Mouse (Mus musculus) ZHBTc4 (cell line): Measurements from ENCODE around the gene Smyd3.
"Not testable (repeated sequence)": the region's sequence is repeated elsewhere in the genome, so short reads cannot be mapped to it uniquely, and the experiment has no call there.

ENCODE experiments used
- DNase-seq: peaks from one replicate; pipeline ENCODE4 v3.0.0-alpha.2; 2011; ENCODE audit warnings: low read depth, low spot score

The Smyd3 gene

GRCm38 (mm10) chr1:179374987-179375386 lies 142.9 kb downstream of the Smyd3 start:
- DNase-seq: no peak

- DNase-seq: no peak
Measured at GRCm38 (mm10) chr1:179373911-179374310, 143.9 kb downstream of the Smyd3 start.

GRCm38 (mm10) chr1:179371191-179371590 lies 146.7 kb downstream of the Smyd3 start:
- DNase-seq: no peak

- DNase-seq: peak; percentile 75
Measured at GRCm38 (mm10) chr1:179368426-179369010, 149.3 kb downstream of the Smyd3 start.

- DNase-seq: no peak
Measured at GRCm38 (mm10) chr1:179361481-179362466, 156.1 kb downstream of the Smyd3 start.

GRCm38 (mm10) chr1:179357111-179357510 lies 160.7 kb downstream of the Smyd3 start:
- DNase-seq: no peak

- no peak for DNase-seq
Measured at GRCm38 (mm10) chr1:179354250-179354649, 163.6 kb downstream of the Smyd3 start.

- no peak for DNase-seq
Measured at GRCm38 (mm10) chr1:179345318-179345925, 172.4 kb downstream of the Smyd3 start.

GRCm38 (mm10) chr1:179343426-179343825 lies 174.4 kb downstream of the Smyd3 start:
- DNase-seq: no peak

- DNase-seq: no peak
Measured at GRCm38 (mm10) chr1:179341589-179341988, 176.3 kb downstream of the Smyd3 start.

- DNase-seq: no peak
Measured at GRCm38 (mm10) chr1:179339066-179339465, 178.8 kb downstream of the Smyd3 start.

GRCm38 (mm10) chr1:179337529-179337928 lies 180.3 kb downstream of the Smyd3 start:
- no peak for DNase-seq

GRCm38 (mm10) chr1:179326965-179327308 lies 190.9 kb downstream of the Smyd3 start:
- no peak for DNase-seq

- no peak for DNase-seq
Measured at GRCm38 (mm10) chr1:179326262-179326964, 191.4 kb downstream of the Smyd3 start.

GRCm38 (mm10) chr1:179324271-179324670 lies 193.6 kb downstream of the Smyd3 start:
- no peak for DNase-seq

GRCm38 (mm10) chr1:179313618-179314017 lies 204.2 kb downstream of the Smyd3 start:
- no peak for DNase-seq

GRCm38 (mm10) chr1:179309487-179309886 lies 208.4 kb downstream of the Smyd3 start:
- DNase-seq: no peak

GRCm38 (mm10) chr1:179302446-179303230 lies 215.2 kb downstream of the Smyd3 start:
- peak; percentile 51 for DNase-seq

GRCm38 (mm10) chr1:179295626-179296025 lies 222.2 kb downstream of the Smyd3 start:
- no peak for DNase-seq

GRCm38 (mm10) chr1:179293772-179294353 lies 224.0 kb downstream of the Smyd3 start:
- no peak for DNase-seq

- not testable (repeated sequence) for DNase-seq
Measured at GRCm38 (mm10) chr1:179290181-179290580, 227.7 kb downstream of the Smyd3 start.
